In the genomic region with DNA sequence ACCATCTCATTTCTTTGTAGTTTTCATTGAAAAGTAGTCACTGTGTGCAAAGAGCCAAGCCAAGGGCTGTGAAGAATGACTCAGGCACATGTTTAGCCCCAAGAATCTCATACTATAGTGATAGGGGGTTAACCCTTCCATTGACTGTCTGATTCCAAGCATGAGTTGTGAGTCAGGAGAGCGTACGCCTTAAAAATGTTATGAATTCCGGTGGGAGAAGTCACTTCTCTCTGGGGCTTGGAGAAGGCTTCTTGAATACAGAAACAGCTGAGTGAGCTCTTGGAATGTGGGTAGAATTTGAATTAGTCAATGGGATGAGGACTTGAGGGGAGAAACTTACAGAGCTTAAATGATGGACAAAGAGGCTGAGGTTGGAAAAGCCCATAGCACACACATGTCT, we compare ENCODE assay signal across 30 mouse cellular contexts.
DNase-seq lines count a peak whose midpoint lies in the region; ATAC-seq and TF ChIP-seq lines count a peak whose summit lies in the region.
"Had no signal": no experiment of that assay in that cellular context is flagged by ENCODE, and none has a peak within 500 bp of the region (broad histone marks: within the 10 kb centered on the region; RNA-seq: fewer than 3 reads in every experiment).

No protein-coding gene starts in this region.

- TF ChIP-seq CTCF in embryonic fibroblast, embryonic 13.5 days (IDR thresholded peaks at IDR 0.05; ENCODE audit: borderline replicate concordance, insufficient read depth, low read length), result no peak

- no peaks in the 10 kb centered on the region for H3K9me3 ChIP-seq in hindbrain, embryonic 14.5 days (ENCODE audit: control insufficient read depth, low read length)
- H3K9me3 ChIP-seq in hindbrain, embryonic 10.5 days, result no peaks in the 10 kb centered on the region
- H3K9me3 ChIP-seq in midbrain, embryonic 11.5 days (ENCODE audit: control insufficient read depth, low read length), result no peaks in the 10 kb centered on the region
- H3K9me3 ChIP-seq in midbrain, embryonic 14.5 days (ENCODE audit: control insufficient read depth, low read length), result no peaks in the 10 kb centered on the region
- H3K9me3 ChIP-seq: embryonic facial prominence, embryonic 10.5 days; embryonic facial prominence, embryonic 13.5 days; forebrain, embryonic 10.5 days; forebrain, embryonic 13.5 days; heart, embryonic 15.5 days had no signal

- no peaks in the 10 kb centered on the region for H3K27me3 ChIP-seq in hindbrain, embryonic 14.5 days (ENCODE audit: control insufficient read depth, insufficient read depth, low read length)
- peaks cover 37% of the 10 kb centered on the region for H3K27me3 ChIP-seq in hindbrain, embryonic 10.5 days (ENCODE audit: insufficient read depth, poor library complexity, severe bottlenecking)
- peaks cover 4% of the 10 kb centered on the region; the same call in 1 of the 2 replicates for H3K27me3 ChIP-seq in midbrain, embryonic 11.5 days (ENCODE audit: control insufficient read depth, insufficient read depth, low read length)
- no peaks in the 10 kb centered on the region for H3K27me3 ChIP-seq in midbrain, embryonic 14.5 days (ENCODE audit: control insufficient read depth, insufficient read depth, low read length)

- H3K36me3 ChIP-seq in hindbrain, embryonic 14.5 days (replicated peaks; ENCODE audit: control insufficient read depth, insufficient read depth), result no peaks in the 10 kb centered on the region
- H3K36me3 ChIP-seq in hindbrain, embryonic 10.5 days, result no peaks in the 10 kb centered on the region
- H3K36me3 ChIP-seq in midbrain, embryonic 11.5 days (ENCODE audit: control insufficient read depth, insufficient read depth, low read length), result no peaks in the 10 kb centered on the region
- no peaks in the 10 kb centered on the region for H3K36me3 ChIP-seq in midbrain, embryonic 14.5 days (ENCODE audit: control insufficient read depth, insufficient read depth, low read length)
- H3K36me3 ChIP-seq: embryonic facial prominence, embryonic 10.5 days; embryonic facial prominence, embryonic 13.5 days; forebrain, embryonic 10.5 days; G1E; heart, embryonic 15.5 days had no signal

- H3K27ac ChIP-seq in hindbrain, embryonic 14.5 days, result no peak overlapping the region
- no peak overlapping the region for H3K27ac ChIP-seq in hindbrain, embryonic 10.5 days
- H3K27ac ChIP-seq in midbrain, embryonic 11.5 days (ENCODE audit: low read depth, low read length), result no peak overlapping the region
- H3K27ac ChIP-seq in midbrain, embryonic 14.5 days (replicated peaks; ENCODE audit: low read depth, low read length), result no peak overlapping the region
- H3K27ac ChIP-seq in embryonic fibroblast, embryonic 13.5 days (ENCODE audit: insufficient read depth, low read length), result peak overlapping the region; percentile 85
- H3K27ac ChIP-seq: embryonic facial prominence, embryonic 10.5 days; embryonic facial prominence, embryonic 13.5 days; forebrain, embryonic 10.5 days; forebrain, embryonic 13.5 days; heart, adult 2 months; heart, embryonic 15.5 days had no signal

- peak overlapping the region; percentile 85; the same call in 1 of the 2 replicates for H3K4me2 ChIP-seq in hindbrain, embryonic 14.5 days (replicated peaks)
- no peak overlapping the region for H3K4me2 ChIP-seq in midbrain, embryonic 11.5 days
- no peak overlapping the region for H3K4me2 ChIP-seq in midbrain, embryonic 14.5 days (ENCODE audit: low read length)
- H3K4me2 ChIP-seq: embryonic facial prominence, embryonic 13.5 days; forebrain, embryonic 13.5 days; heart, embryonic 11.5 days; heart, embryonic 15.5 days had no signal

- 78% methylated on average over 3 of the region's 3 CpGs for WGBS in hindbrain, embryonic 14.5 days
- WGBS in hindbrain, embryonic 10.5 days, result 88% methylated on average over 3 of the region's 3 CpGs
- 91% methylated on average over 3 of the region's 3 CpGs for WGBS in midbrain, embryonic 11.5 days
- WGBS in midbrain, embryonic 14.5 days, result 79% methylated on average over 3 of the region's 3 CpGs

- H3K9ac ChIP-seq in hindbrain, embryonic 14.5 days, result no peak overlapping the region
- H3K9ac ChIP-seq in midbrain, embryonic 11.5 days (ENCODE audit: low read length), result no peak overlapping the region
- H3K9ac ChIP-seq in midbrain, embryonic 14.5 days (replicated peaks; ENCODE audit: low read length), result no peak overlapping the region
- H3K9ac ChIP-seq: embryonic facial prominence, embryonic 13.5 days; forebrain, embryonic 13.5 days; heart, embryonic 15.5 days had no signal

- H3K4me3 ChIP-seq in hindbrain, embryonic 14.5 days (replicated peaks; ENCODE audit: low read length), result no peak overlapping the region
- no peak overlapping the region for H3K4me3 ChIP-seq in hindbrain, embryonic 10.5 days
- no peak overlapping the region for H3K4me3 ChIP-seq in midbrain, embryonic 11.5 days (ENCODE audit: low read depth, low read length)
- H3K4me3 ChIP-seq in midbrain, embryonic 14.5 days (replicated peaks; ENCODE audit: low read depth, low read length), result no peak overlapping the region
- H3K4me3 ChIP-seq in embryonic fibroblast, embryonic 13.5 days (ENCODE audit: insufficient read depth, low read length), result no peak overlapping the region
- H3K4me3 ChIP-seq: embryonic facial prominence, embryonic 10.5 days; embryonic facial prominence, embryonic 13.5 days; forebrain, embryonic 10.5 days; forebrain, embryonic 13.5 days; heart, adult 2 months; heart, embryonic 15.5 days had no signal

- ATAC-seq in hindbrain, embryonic 14.5 days (ENCODE audit: low FRiP score), result no peak
- no peak for ATAC-seq in midbrain, embryonic 11.5 days (ENCODE audit: low FRiP score)
- no peak for ATAC-seq in midbrain, embryonic 14.5 days (ENCODE audit: low FRiP score, low TSS enrichment)
- ATAC-seq: activated CD4-positive, CD25-positive, alpha-beta regulatory T cell, adult 4 months; forebrain, embryonic 13.5 days; forebrain, embryonic 16.5 days; intestine, postnatal 0 days had no signal

- no peak for TF ChIP-seq POLR2A in embryonic fibroblast, embryonic 13.5 days (IDR thresholded peaks at IDR 0.05; ENCODE audit: low read depth, low read length)

- H3K4me1 ChIP-seq in hindbrain, embryonic 14.5 days (replicated peaks; ENCODE audit: control insufficient read depth, insufficient read depth, low read length), result peaks cover 48% of the 10 kb centered on the region
- peaks cover 25% of the 10 kb centered on the region for H3K4me1 ChIP-seq in hindbrain, embryonic 10.5 days (replicated peaks)
- H3K4me1 ChIP-seq in midbrain, embryonic 11.5 days (ENCODE audit: control insufficient read depth, insufficient read depth, low read length), result no peaks in the 10 kb centered on the region
- H3K4me1 ChIP-seq in midbrain, embryonic 14.5 days (ENCODE audit: control insufficient read depth, insufficient read depth, low read length), result peaks cover 21% of the 10 kb centered on the region
- H3K4me1 ChIP-seq in embryonic fibroblast, embryonic 13.5 days (ENCODE audit: control insufficient read depth, insufficient read depth, low read length), result peaks cover 18% of the 10 kb centered on the region

- no peak for DNase-seq in hindbrain, embryonic 14.5 days (ENCODE audit: low spot score)
- no peak for DNase-seq in hindbrain, embryonic 10.5 days (ENCODE audit: low spot score)
- DNase-seq in midbrain, embryonic 11.5 days (ENCODE audit: low spot score, missing footprints), result peak; percentile 12
- no peak for DNase-seq in midbrain, embryonic 14.5 days
- peak; percentile 87 for DNase-seq in Muller cell, postnatal 12 days (ENCODE audit: inconsistent ontology term)
- no peak for DNase-seq in left cerebral cortex, adult 9 months (ENCODE audit: low spot score in 2 of 2)
- DNase-seq: adrenal gland, adult 8-10 months; adrenal gland, postnatal 25 days; B cell, adult 2 months; cerebellum, adult 11-12 months; cerebellum, adult 8-10 months; cerebellum, postnatal 10 days; cerebellum, postnatal 36 days; embryo, embryonic 11 days; gastrocnemius, postnatal 10 days; gastrocnemius, postnatal 36 days; heart, adult 2 months; heart, postnatal 10 days; heart, postnatal 36 days had no signal

Comparison
In these comparisons a context has a peak if more than half of its experiments do, and no peak if none do; other contexts are left out.
1. DNase-seq: peak in midbrain, embryonic 11.5 days (single experiment) and Muller cell, postnatal 12 days (single experiment); none in hindbrain, embryonic 14.5 days (single experiment), hindbrain, embryonic 10.5 days (single experiment), midbrain, embryonic 14.5 days (single experiment) and left cerebral cortex, adult 9 months (0 of 2).